Mouse (Mus musculus) stomach, postnatal 0 days (tissue): ENCODE measurements around the gene Atrip.

Source experiments
- CTCF ChIP-seq: IDR thresholded peaks from 2 replicates; pipeline ENCODE4 v1.5.1; 2016; ENCODE audit warnings: antibody characterized with exemption, low read depth, mild to moderate bottlenecking, moderate library complexity
- EP300 ChIP-seq: optimal IDR thresholded peaks from 2 replicates; pipeline ENCODE3; 2016; ENCODE audit warnings: antibody characterized with exemption

DNA sequence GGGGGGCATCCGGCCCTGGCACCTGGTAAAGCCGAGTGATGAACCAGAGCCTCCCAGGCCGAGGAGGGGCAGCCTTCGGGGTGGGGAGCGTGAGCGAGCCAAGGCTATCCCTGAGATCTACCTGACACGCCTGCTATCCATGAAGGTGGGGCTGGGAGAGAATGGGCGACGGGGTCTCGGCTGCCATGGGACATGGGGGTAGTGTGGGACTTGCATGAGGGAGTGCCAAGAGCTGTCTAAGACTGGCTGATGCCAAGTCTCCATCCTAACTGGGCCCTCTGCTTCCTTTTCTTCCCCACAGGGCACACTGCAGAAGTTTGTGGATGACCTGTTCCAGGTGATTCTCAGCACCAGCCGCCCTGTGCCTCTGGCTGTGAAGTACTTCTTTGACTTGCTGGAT, 40.4 kb upstream of the Atrip start:
- TF ChIP-seq CTCF (no peak), EP300 (no peak)
